Comparison of ENCODE assay signal across 10 mouse cellular contexts in genomic region chr4:84639166-84639565, GRCm38 (mm10).
"Had no signal": no experiment of that assay in that cellular context is flagged by ENCODE, and none has a peak within 500 bp of the region (broad histone marks: within the 10 kb centered on the region; RNA-seq: fewer than 3 reads in every experiment).

No protein-coding gene starts in this region.

- H3K9ac ChIP-seq: intestine, embryonic 15.5 days; limb, embryonic 15.5 days; liver, embryonic 12.5 days; lung, embryonic 15.5 days; midbrain, embryonic 12.5 days had no signal

- H3K4me1 ChIP-seq: liver, embryonic 12.5 days had no signal

- DNase-seq: left cerebral cortex, postnatal 4 days; right cerebral cortex, adult 18-20 months; right cerebral cortex, postnatal 25 days; thymus, postnatal 36 days had no signal

- H3K27ac ChIP-seq: hindbrain, postnatal 0 days; intestine, embryonic 15.5 days; limb, embryonic 15.5 days; liver, embryonic 12.5 days; lung, embryonic 15.5 days; midbrain, embryonic 12.5 days had no signal

- H3K4me3 ChIP-seq: intestine, embryonic 15.5 days; limb, embryonic 15.5 days; liver, embryonic 12.5 days; lung, embryonic 15.5 days; midbrain, embryonic 12.5 days had no signal

- ATAC-seq: hindbrain, postnatal 0 days; intestine, embryonic 15.5 days; liver, embryonic 12.5 days had no signal

- H3K27me3 ChIP-seq: intestine, embryonic 15.5 days; limb, embryonic 15.5 days; liver, embryonic 12.5 days; lung, embryonic 15.5 days had no signal

- H3K36me3 ChIP-seq: intestine, embryonic 15.5 days; limb, embryonic 15.5 days; liver, embryonic 12.5 days; lung, embryonic 15.5 days; midbrain, embryonic 12.5 days had no signal

- H3K9me3 ChIP-seq: intestine, embryonic 15.5 days; limb, embryonic 15.5 days; liver, embryonic 12.5 days; lung, embryonic 15.5 days; midbrain, embryonic 12.5 days had no signal

- H3K4me2 ChIP-seq: intestine, embryonic 15.5 days; limb, embryonic 15.5 days; liver, embryonic 12.5 days; lung, embryonic 15.5 days; midbrain, embryonic 12.5 days had no signal
